Mouse (Mus musculus): Measurements from ENCODE around the gene Echdc3.

Gene Echdc3

GRCm38 (mm10) chr2:6220141-6220805 is 7.4 kb upstream of the Echdc3 start:
- DNase-seq (ENCODE audit: low spot score): peak; percentile 33

- DNase-seq (ENCODE audit: low spot score): no peak
Measured at GRCm38 (mm10) chr2:6212327-6212723, 508 bp downstream of the Echdc3 start.

- no peak for DNase-seq (ENCODE audit: low spot score)
Measured at GRCm38 (mm10) chr2:6210840-6211239, 2.0 kb downstream of the Echdc3 start.

- DNase-seq (ENCODE audit: low spot score): no peak
Measured at GRCm38 (mm10) chr2:6209746-6210145, 3.1 kb downstream of the Echdc3 start.

GRCm38 (mm10) chr2:6209116-6209515 is 3.7 kb downstream of the Echdc3 start:
- no peak for DNase-seq (ENCODE audit: low spot score)

GRCm38 (mm10) chr2:6207736-6208135 is 5.1 kb downstream of the Echdc3 start:
- no peak for DNase-seq (ENCODE audit: low spot score)

GRCm38 (mm10) chr2:6196363-6196973 is 16.4 kb downstream of the Echdc3 start:
- DNase-seq (ENCODE audit: low spot score): no peak

GRCm38 (mm10) chr2:6195468-6196239 is 17.2 kb downstream of the Echdc3 start:
- no peak for DNase-seq (ENCODE audit: low spot score)

GRCm38 (mm10) chr2:6194497-6194896 is 18.3 kb downstream of the Echdc3 start:
- no peak for DNase-seq (ENCODE audit: low spot score)

GRCm38 (mm10) chr2:6193591-6193973 is 19.3 kb downstream of the Echdc3 start:
- no peak for DNase-seq (ENCODE audit: low spot score)

GRCm38 (mm10) chr2:6192820-6193590 is 19.8 kb downstream of the Echdc3 start:
- DNase-seq (ENCODE audit: low spot score): peak; percentile 24

- DNase-seq (ENCODE audit: low spot score): no peak
Measured at GRCm38 (mm10) chr2:6190036-6190435, 22.8 kb downstream of the Echdc3 start.

- DNase-seq (ENCODE audit: low spot score): no peak
Measured at GRCm38 (mm10) chr2:6189675-6189998, 23.2 kb downstream of the Echdc3 start.

GRCm38 (mm10) chr2:6188891-6189674 is 23.8 kb downstream of the Echdc3 start:
- DNase-seq (ENCODE audit: low spot score): no peak

GRCm38 (mm10) chr2:6187418-6187817 is 25.4 kb downstream of the Echdc3 start:
- no peak for DNase-seq (ENCODE audit: low spot score)

- no peak for DNase-seq (ENCODE audit: low spot score)
Measured at GRCm38 (mm10) chr2:6186913-6187312, 25.9 kb downstream of the Echdc3 start.

GRCm38 (mm10) chr2:6179749-6180117 is 33.1 kb downstream of the Echdc3 start:
- DNase-seq (ENCODE audit: low spot score): no peak

- DNase-seq (ENCODE audit: low spot score): no peak
Measured at GRCm38 (mm10) chr2:6178901-6179748, 33.7 kb downstream of the Echdc3 start.

GRCm38 (mm10) chr2:6173013-6173412 is 39.8 kb downstream of the Echdc3 start:
- no peak for DNase-seq (ENCODE audit: low spot score)

GRCm38 (mm10) chr2:6168560-6168959 is 44.3 kb downstream of the Echdc3 start:
- no peak for DNase-seq (ENCODE audit: low spot score)
